In the genomic region with DNA sequence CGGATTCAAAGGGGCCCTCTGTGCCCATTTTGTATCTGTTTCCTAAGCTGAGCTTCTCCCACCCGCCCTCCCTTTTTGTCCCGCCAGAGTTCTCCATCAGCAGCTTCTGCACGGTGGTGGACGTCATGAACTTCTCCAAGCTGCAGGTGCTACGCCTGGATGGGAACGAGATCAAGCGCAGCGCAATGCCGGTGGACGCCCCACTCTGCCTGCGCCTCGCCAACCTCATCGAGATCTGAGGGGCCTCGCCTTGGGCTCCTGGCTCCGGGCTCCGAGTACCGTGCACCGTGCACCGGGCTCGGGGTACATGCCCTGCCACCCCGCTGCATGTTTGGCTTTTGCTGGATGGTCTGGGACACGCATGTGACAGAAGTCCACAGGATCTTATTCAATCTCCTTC, we compare ENCODE assay signal across 8 mouse cellular contexts. TPM values are rescaled to one million over a fixed set of nuclear protein-coding genes. Genes with fewer than 3 reads are reported as not detected.
DNase-seq lines count a peak whose midpoint lies in the region; ATAC-seq and TF ChIP-seq lines count a peak whose summit lies in the region.

No protein-coding gene starts in this region.

- no peak overlapping the region for H3K27ac ChIP-seq in kidney, postnatal 0 days
- peak overlapping the region; percentile 79 for H3K27ac ChIP-seq in forebrain, embryonic 10.5 days
- no peak overlapping the region for H3K27ac ChIP-seq in intestine, embryonic 16.5 days (ENCODE audit: low read length)
- H3K27ac ChIP-seq in neural tube, embryonic 12.5 days: no peak overlapping the region

- H3K4me1 ChIP-seq in kidney, postnatal 0 days (replicated peaks; ENCODE audit: insufficient read depth, low read length): no peaks in the 10 kb centered on the region
- peaks cover 37% of the 10 kb centered on the region for H3K4me1 ChIP-seq in forebrain, embryonic 10.5 days
- peaks cover 6% of the 10 kb centered on the region; the same call in 1 of the 2 replicates for H3K4me1 ChIP-seq in intestine, embryonic 16.5 days (ENCODE audit: control insufficient read depth, insufficient read depth, low read length)
- H3K4me1 ChIP-seq in neural tube, embryonic 12.5 days: peaks cover 14% of the 10 kb centered on the region

- no peak for TF ChIP-seq CTCF in kidney, postnatal 0 days (IDR thresholded peaks at IDR 0.05; ENCODE audit: low read depth)

- no peak overlapping the region for H3K4me3 ChIP-seq in kidney, postnatal 0 days (replicated peaks; ENCODE audit: low read depth, low read length)
- peak overlapping the region; percentile 44 for H3K4me3 ChIP-seq in forebrain, embryonic 10.5 days
- no peak overlapping the region for H3K4me3 ChIP-seq in intestine, embryonic 16.5 days (ENCODE audit: low read length)
- peak overlapping the region; percentile 11; the same call in 1 of the 2 replicates for H3K4me3 ChIP-seq in neural tube, embryonic 12.5 days

- WGBS in kidney, postnatal 0 days: 24% methylated on average over 23 of the region's 23 CpGs
- 32% methylated on average over 23 of the region's 23 CpGs for WGBS in forebrain, embryonic 10.5 days
- 23% methylated on average over 23 of the region's 23 CpGs for WGBS in intestine, embryonic 16.5 days
- WGBS in neural tube, embryonic 12.5 days: 25% methylated on average over 23 of the region's 23 CpGs

- H3K27me3 ChIP-seq in kidney, postnatal 0 days (ENCODE audit: insufficient read depth, low read length): no peaks in the 10 kb centered on the region
- H3K27me3 ChIP-seq in forebrain, embryonic 10.5 days (ENCODE audit: poor library complexity, severe bottlenecking): peaks cover 24% of the 10 kb centered on the region
- no peaks in the 10 kb centered on the region for H3K27me3 ChIP-seq in intestine, embryonic 16.5 days (replicated peaks; ENCODE audit: control insufficient read depth, insufficient read depth, low read length)
- H3K27me3 ChIP-seq in neural tube, embryonic 12.5 days (replicated peaks): 0 out of 2 replicates have a peak, but pooled peaks cover 4% of the 10 kb centered on the region

- H3K36me3 ChIP-seq in kidney, postnatal 0 days (ENCODE audit: insufficient read depth, low read length): no peaks in the 10 kb centered on the region
- no peaks in the 10 kb centered on the region for H3K36me3 ChIP-seq in forebrain, embryonic 10.5 days (replicated peaks)
- no peaks in the 10 kb centered on the region for H3K36me3 ChIP-seq in intestine, embryonic 16.5 days (ENCODE audit: control insufficient read depth, insufficient read depth, low read length)
- H3K36me3 ChIP-seq in neural tube, embryonic 12.5 days: no peaks in the 10 kb centered on the region

- no peaks in the 10 kb centered on the region for H3K9me3 ChIP-seq in kidney, postnatal 0 days (replicated peaks; ENCODE audit: low read length)
- H3K9me3 ChIP-seq in forebrain, embryonic 10.5 days: no peaks in the 10 kb centered on the region
- H3K9me3 ChIP-seq in intestine, embryonic 16.5 days (ENCODE audit: control insufficient read depth, low read length): no peaks in the 10 kb centered on the region
- H3K9me3 ChIP-seq in neural tube, embryonic 12.5 days: no peaks in the 10 kb centered on the region

- 0 out of 2 replicates have a peak overlapping the region, but pooled peaks have one; percentile 1 for H3K9ac ChIP-seq in kidney, postnatal 0 days (ENCODE audit: low read depth, low read length)
- 0 out of 2 replicates have a peak overlapping the region, but pooled peaks have one; percentile 44 for H3K9ac ChIP-seq in intestine, embryonic 16.5 days (ENCODE audit: low read depth, low read length)
- peak overlapping the region; percentile 36 for H3K9ac ChIP-seq in neural tube, embryonic 12.5 days

- no peak for DNase-seq in kidney, postnatal 0 days (ENCODE audit: low spot score)
- no peak for DNase-seq in kidney, adult 8-10 months
- DNase-seq in forebrain, embryonic 10.5 days (ENCODE audit: extremely low spot score, low spot score): no peak
- DNase-seq in testis, postnatal 14 days (ENCODE audit: low spot score): no peak
- DNase-seq in gastrocnemius, postnatal 10 days: no peak
- no peak for DNase-seq in cerebellum, adult 8-10 months

- H3K4me2 ChIP-seq in kidney, postnatal 0 days (ENCODE audit: low read length): peak overlapping the region; percentile 48
- peak overlapping the region; percentile 44 for H3K4me2 ChIP-seq in intestine, embryonic 16.5 days (ENCODE audit: low read depth, low read length)
- peak overlapping the region; percentile 59 for H3K4me2 ChIP-seq in neural tube, embryonic 12.5 days (replicated peaks)

- peak; percentile 53 for ATAC-seq in kidney, postnatal 0 days (replicated peaks; ENCODE audit: low FRiP score, low read depth)
- 0 out of 2 replicates have a peak, but pooled peaks have one; percentile 12 for ATAC-seq in intestine, embryonic 16.5 days
- peak; percentile 17; the same call in 1 of the 2 replicates for ATAC-seq in neural tube, embryonic 12.5 days (ENCODE audit: low FRiP score, low read depth)

RNA-seq across cellular contexts. Expression of a gene that starts 9.3 kb away (rescaled TPM):
- 7.8 and 9.4 TPM in 2 replicates for polyA plus RNA-seq in kidney, postnatal 0 days (2015; fragmentation: Nextera tagmentation; extraction: Ambion mirVana)
- polyA plus RNA-seq in forebrain, embryonic 10.5 days (2016; fragmentation: Nextera tagmentation; extraction: Ambion mirVana): 1.3 TPM in 2 replicates
- polyA plus RNA-seq in intestine, embryonic 16.5 days (2015; fragmentation: Nextera tagmentation; extraction: Ambion mirVana): 8.7 and 8.8 TPM in 2 replicates
- polyA plus RNA-seq in neural tube, embryonic 12.5 days (2016; fragmentation: Nextera tagmentation; extraction: Ambion mirVana): 16.8 and 20.5 TPM in 2 replicates
- total RNA-seq in gastrocnemius, postnatal 10 days (2021): 100 to 1,000 TPM; 214 to 221 TPM

RNA-seq across cellular contexts. Expression of a gene that starts 32.5 kb away (rescaled TPM):
- polyA plus RNA-seq in kidney, postnatal 0 days (2015; fragmentation: Nextera tagmentation; extraction: Ambion mirVana): 37.5 and 39.2 TPM in 2 replicates
- polyA plus RNA-seq in forebrain, embryonic 10.5 days (2016; fragmentation: Nextera tagmentation; extraction: Ambion mirVana): 64.6 and 68.6 TPM in 2 replicates
- 42.9 and 43.2 TPM in 2 replicates for polyA plus RNA-seq in intestine, embryonic 16.5 days (2015; fragmentation: Nextera tagmentation; extraction: Ambion mirVana)
- 114 and 120 TPM in 2 replicates for polyA plus RNA-seq in neural tube, embryonic 12.5 days (2016; fragmentation: Nextera tagmentation; extraction: Ambion mirVana)
- 10 to 100 TPM; 25.0 to 30.4 TPM for total RNA-seq in gastrocnemius, postnatal 10 days (2021)

Comparison
In these comparisons a context has a peak if more than half of its experiments do, and no peak if none do; other contexts are left out.
1. H3K4me3 ChIP-seq: peak in forebrain, embryonic 10.5 days (single experiment) and neural tube, embryonic 12.5 days (single experiment); none in kidney, postnatal 0 days (single experiment) and intestine, embryonic 16.5 days (single experiment).
2. Peak in every context shown above with its lines, with median percentiles within 50 percentile points of each other: ATAC-seq, H3K4me2 ChIP-seq and H3K9ac ChIP-seq.